Mouse (Mus musculus) heart, embryonic 10.5 days (tissue): ENCODE measurements around the gene Mrpl22. TPM values are rescaled to one million over a fixed set of nuclear protein-coding genes. Genes with fewer than 3 reads are reported as not detected.
"Not testable (repeated sequence)": the region's sequence is repeated elsewhere in the genome, so short reads cannot be mapped to it uniquely, and the experiment has no call there.

Experiments used
- DNase-seq: peaks from one replicate; pipeline ENCODE4 v3.0.0-alpha.2; 2017; ENCODE audit warnings: low spot score
- H3K27ac ChIP-seq: fragments of 300-500 bp; sonication (generic); 2 replicates; pipeline ENCODE4 v1.5.1; 2016; ENCODE audit warnings: mild to moderate bottlenecking
- H3K27me3 ChIP-seq: fragments of 300-500 bp; sonication (generic); 2 replicates; pipeline ENCODE4 v1.6.1; 2016; ENCODE audit warnings: mild to moderate bottlenecking; ENCODE audit not compliant: poor library complexity, insufficient read depth, severe bottlenecking
- H3K36me3 ChIP-seq: fragments of 300-500 bp; sonication (generic); 2 replicates; pipeline ENCODE4 v1.6.1; 2016; ENCODE audit warnings: mild to moderate bottlenecking, moderate library complexity
- H3K4me1 ChIP-seq: fragments of 300-500 bp; sonication (generic); 2 replicates; pipeline ENCODE4 v1.6.1; 2016; ENCODE audit warnings: mild to moderate bottlenecking
- H3K4me3 ChIP-seq: fragments of 300-500 bp; sonication (generic); 2 replicates; pipeline ENCODE4 v1.5.1; 2016; ENCODE audit warnings: mild to moderate bottlenecking, moderate library complexity
- H3K9me3 ChIP-seq: fragments of 300-500 bp; sonication (generic); 2 replicates; pipeline ENCODE4 v1.6.1; 2016; ENCODE audit warnings: mild to moderate bottlenecking, moderate library complexity
- WGBS: fragments of 180-500 bp; shearing (Covaris S2); methylation state at CpG from one replicate; pipeline ENCODE4 v1.1.7; 2016; 5-methylcytosine and 5-hydroxymethylcytosine counted together
- polyA plus RNA-seq: library from polyadenylated mRNA; unstranded; fragments of >200 nt; fragmentation: Nextera tagmentation; extraction: Ambion mirVana; gene quantifications from 2 replicates; pipeline ENCODE4 v1.2.1, GENCODE M21; 2016

Gene Mrpl22
- polyA plus RNA-seq, 1 experiment from 2014 or later = 137 TPM

DNA sequence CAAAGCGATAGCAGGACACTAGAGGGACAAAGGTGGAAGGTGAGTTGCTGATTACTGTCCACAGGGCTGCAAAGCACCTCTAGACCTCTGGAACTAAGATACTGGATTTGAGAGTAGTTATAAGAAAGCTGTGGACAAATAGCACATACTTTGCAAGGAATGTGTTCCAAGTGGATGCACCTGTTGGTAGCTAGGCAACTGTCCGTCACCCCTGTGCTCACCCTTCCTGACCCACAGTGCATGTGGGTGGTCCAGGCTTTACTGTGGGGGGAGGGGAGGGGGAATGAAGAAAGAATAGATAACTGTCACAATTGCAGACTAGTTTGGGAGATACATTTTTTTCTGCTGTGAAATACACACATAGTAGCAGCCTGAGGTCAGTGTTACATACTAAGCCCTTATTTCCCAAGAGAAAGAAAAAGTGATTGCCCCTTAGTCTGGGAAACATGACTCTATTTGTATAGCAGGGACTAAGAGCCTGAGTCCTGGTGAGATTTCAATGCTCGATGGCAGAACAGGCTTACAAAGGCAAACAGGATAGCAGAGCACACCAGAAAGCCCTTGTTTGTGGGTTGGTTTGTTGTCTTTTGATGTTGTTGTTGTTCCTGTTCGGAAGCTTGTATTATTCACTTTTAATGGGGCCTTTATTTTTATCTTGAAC, 22.5 kb downstream of the Mrpl22 start:
- DNase-seq = no peak
- H3K9me3 ChIP-seq = no peaks in the 10 kb centered on the region
- WGBS = 43% methylated on average over 4 of the region's 4 CpGs
- H3K4me3 ChIP-seq = no peak overlapping the region
- H3K36me3 ChIP-seq = no peaks in the 10 kb centered on the region
- 0 out of 2 replicates have a peak overlapping the region, but pooled peaks have one; percentile 10 for H3K27ac ChIP-seq
- no peaks in the 10 kb centered on the region for H3K27me3 ChIP-seq
- H3K4me1 ChIP-seq = peaks cover 31% of the 10 kb centered on the region

DNA sequence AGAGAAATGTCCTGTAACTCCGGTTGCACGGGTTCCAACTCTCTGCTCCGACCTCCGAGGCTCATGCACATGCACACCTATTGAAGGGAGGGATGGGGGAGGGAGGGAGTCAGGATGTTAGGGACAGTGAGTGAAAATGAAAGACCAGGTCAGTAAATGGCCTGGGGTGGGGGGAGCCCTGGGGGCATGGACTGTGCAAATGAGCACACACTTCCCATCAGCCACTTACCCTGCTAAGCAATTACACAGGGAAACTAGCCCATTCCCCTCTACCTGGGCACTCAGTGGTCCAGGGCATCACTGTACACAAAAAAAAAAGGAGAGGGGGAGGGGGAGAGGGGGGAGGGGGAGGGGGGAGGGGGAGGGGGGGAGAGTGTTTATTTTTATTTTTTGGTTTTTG, 27.2 kb downstream of the Mrpl22 start:
- H3K27me3 ChIP-seq = no peaks in the 10 kb centered on the region
- peaks cover 21% of the 10 kb centered on the region for H3K4me1 ChIP-seq
- no peaks in the 10 kb centered on the region for H3K36me3 ChIP-seq
- peak overlapping the region; percentile 85; the same call in 1 of the 2 replicates for H3K27ac ChIP-seq
- WGBS = 90% methylated on average over 4 of the region's 4 CpGs
- no peak for DNase-seq
- no peaks in the 10 kb centered on the region for H3K9me3 ChIP-seq
- peak overlapping the region; percentile 66 for H3K4me3 ChIP-seq

DNA sequence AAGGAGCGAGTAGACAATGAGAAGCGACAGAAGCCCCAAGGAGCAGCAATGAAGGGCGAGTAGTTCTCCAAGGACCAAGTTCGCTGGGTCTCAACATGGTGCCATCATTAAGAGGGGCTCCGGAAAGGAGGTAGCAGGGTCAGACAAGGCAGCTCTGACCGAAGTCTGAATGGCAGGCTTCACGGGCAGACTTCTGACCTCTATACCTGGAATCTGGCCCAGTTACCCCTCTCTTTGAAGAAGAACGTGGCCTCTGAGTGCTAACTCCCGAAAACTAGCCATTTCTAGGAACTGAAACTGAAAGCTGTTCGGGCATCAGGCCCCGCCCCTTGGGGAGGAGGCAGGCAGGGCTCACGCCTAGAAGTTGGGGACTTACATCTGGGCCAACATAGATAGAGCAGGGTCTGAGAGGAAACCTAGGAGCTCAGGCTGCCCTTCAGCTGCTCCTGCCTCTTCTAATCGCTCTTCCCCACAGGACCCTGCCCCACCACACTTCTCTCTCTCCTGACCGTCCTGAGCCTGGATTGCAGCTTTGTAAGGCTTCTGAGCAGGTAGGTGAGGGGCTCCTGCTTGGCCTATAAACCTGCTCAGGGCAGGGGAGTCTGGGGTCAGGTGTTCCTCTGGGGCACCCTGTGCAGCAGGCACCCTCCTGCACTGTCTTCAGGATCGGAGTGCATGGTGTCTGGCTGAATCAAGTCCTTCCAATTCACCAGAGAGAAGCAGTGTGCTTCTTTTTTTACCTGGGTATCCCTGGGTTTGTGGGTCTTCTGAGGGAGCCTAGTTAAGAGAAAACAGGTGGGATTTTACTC, 28.0 kb downstream of the Mrpl22 start, which contains the start of the genes Igtp and Irgm2:
Gene Igtp (plus strand): TSS at position 328 of the 809 bp plus-strand sequence.
Gene Irgm2 (plus strand): TSS at position 390 of the 809 bp plus-strand sequence.
- H3K27me3 ChIP-seq, H3K9me3 ChIP-seq, H3K36me3 ChIP-seq: not testable (repeated sequence)
- Histone ChIP-seq H3K4me3 (peak within 1 kb of the TSS; percentile 66), H3K4me1 (peaks cover 14% of the 10 kb centered on the region), H3K27ac (peak within 1 kb of the TSS; percentile 85)
- DNase-seq = peak; percentile 90
- WGBS = 12% methylated on average over 15 of the region's 15 CpGs

DNA sequence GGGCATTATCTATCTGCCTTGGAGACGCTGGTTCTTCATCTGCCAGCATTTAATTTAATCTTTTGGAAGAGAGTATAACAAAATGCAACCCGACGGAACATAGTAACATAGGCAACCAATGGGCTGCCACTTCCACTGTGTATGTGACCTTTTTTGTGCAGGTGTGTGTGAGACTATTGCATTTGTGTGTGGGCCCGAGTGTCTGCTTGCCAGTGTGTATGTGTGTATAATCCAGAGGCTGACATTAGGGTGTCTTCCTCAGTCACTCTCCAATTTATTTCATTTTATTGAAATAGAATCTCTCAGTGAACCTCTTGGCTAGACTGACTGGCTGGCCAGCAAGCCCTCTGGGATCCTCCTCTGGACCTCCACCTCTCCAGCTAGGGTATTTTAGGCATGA, 28.8 kb downstream of the Mrpl22 start:
- Histone ChIP-seq H3K27ac (no peak overlapping the region), H3K4me3 (no peak overlapping the region), H3K4me1 (peaks cover 14% of the 10 kb centered on the region), H3K27me3 (no peaks in the 10 kb centered on the region), H3K9me3 (no peaks in the 10 kb centered on the region), H3K36me3 (no peaks in the 10 kb centered on the region)
- WGBS = 93% methylated on average over 4 of the region's 4 CpGs
- DNase-seq = no peak

DNA sequence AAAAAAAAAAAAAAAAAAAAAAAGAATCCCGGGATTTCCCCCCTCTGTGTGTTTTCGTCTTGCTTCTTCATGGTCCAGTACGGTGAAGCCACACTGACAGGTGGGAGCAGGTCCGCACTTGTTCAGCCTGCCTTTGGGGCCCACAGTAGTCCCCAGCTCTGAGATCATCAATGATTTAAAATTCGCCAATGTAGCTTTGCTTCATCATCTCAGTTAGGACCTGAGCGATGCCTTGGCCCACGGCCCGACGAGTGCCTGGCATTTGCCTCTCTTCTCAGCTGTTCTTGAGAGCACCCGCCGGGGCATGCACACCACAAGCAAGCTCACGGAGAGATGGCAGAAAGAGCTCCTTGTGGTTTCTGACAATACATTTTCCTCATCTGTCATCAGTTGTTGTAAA, 29.6 kb downstream of the Mrpl22 start:
- H3K9me3 ChIP-seq = no peaks in the 10 kb centered on the region
- no peak overlapping the region for H3K27ac ChIP-seq
- 87% methylated on average over 12 of the region's 12 CpGs for WGBS
- DNase-seq = no peak
- no peaks in the 10 kb centered on the region for H3K27me3 ChIP-seq
- H3K4me3 ChIP-seq = no peak overlapping the region
- no peaks in the 10 kb centered on the region for H3K36me3 ChIP-seq
- H3K4me1 ChIP-seq = peaks cover 10% of the 10 kb centered on the region; the same call in 1 of the 2 replicates

DNA sequence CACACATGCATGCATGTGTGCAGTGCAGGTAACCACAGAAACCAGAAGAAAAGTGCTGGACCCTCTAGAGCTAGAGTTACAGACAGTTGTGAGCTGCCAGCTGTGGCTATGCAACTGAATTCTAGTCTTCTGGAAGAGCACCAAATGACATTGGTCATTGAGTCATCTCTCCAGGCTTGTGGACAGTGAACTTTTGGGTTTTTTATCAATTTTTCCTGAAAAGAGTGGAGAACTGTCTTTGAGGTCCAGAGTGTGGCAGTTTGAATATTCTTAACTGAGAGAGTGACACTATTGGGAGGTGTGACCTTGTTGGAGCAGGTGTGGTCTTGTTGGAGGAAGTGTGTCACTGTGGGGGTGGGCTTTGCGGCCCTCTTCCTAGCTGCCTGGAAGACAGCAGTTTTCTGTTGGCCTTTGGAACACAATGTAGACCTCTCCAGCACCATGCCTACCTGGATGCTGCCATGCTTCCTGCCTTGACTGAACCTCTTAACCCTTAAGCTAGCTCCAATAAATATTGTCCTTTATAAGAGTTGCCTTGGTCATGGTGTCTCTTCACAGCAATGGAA, 38.9 kb downstream of the Mrpl22 start:
- no peaks in the 10 kb centered on the region for H3K36me3 ChIP-seq
- H3K27me3 ChIP-seq = no peaks in the 10 kb centered on the region
- no peaks in the 10 kb centered on the region for H3K9me3 ChIP-seq
- H3K27ac ChIP-seq = no peak overlapping the region
- no peak for DNase-seq
- WGBS = 84% methylated on average over 1 of the region's 1 CpGs
- no peak overlapping the region for H3K4me3 ChIP-seq
- peaks cover 12% of the 10 kb centered on the region for H3K4me1 ChIP-seq

DNA sequence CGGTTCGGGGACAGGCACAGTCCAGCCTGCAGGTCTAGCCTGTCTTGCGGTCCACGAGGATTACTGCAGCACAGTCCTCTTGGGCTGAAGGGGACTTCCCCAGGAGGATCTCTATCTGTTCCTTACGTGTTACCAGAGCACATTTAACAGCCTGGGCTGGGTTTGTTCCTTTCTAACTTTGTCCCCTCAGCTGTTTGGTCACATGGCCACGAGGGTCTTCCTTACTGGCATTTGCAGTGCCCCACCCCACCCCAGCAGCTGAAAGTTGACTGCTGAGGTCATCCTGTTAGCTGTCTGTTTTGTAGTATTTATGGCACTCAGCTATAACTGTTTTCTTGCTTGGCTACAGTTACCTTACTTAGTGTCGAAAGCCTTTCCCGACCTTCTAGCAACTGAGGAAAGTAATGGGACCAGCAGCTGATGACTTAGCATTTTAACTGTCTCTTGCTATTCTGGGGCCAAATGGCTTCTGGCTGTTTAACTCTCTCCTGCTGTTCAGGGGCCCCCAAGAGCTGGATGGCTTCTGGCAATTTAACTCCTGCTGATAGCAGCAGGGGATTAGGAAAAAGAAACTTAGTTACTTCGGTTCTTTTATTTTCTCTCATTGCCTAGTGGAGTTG, 39.7 kb downstream of the Mrpl22 start:
- Histone ChIP-seq H3K27me3 (no peaks in the 10 kb centered on the region), H3K36me3 (no peaks in the 10 kb centered on the region), H3K27ac (peak overlapping the region; percentile 73; the same call in 1 of the 2 replicates), H3K4me3 (no peak overlapping the region), H3K9me3 (no peaks in the 10 kb centered on the region), H3K4me1 (peaks cover 12% of the 10 kb centered on the region)
- no peak for DNase-seq
- WGBS = 21% methylated on average over 9 of the region's 9 CpGs

DNA sequence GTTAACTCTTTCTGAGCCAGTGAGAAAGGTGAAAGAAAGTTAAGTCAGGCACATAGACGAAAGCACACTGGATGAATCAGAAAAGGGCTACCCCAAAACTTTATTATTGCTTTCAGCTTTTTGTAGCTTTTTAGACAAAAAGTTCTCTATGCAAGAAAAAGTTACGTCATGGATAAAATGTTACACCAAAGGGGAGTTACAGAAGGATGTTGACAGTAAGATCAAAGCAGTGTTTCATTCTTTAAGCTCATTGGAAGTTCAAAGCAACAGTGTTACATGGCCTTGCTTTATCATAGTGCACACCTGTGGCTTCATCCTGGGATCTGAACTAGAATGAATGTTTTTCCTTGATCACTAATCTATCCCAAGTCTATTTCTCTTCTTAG, 40.2 kb downstream of the Mrpl22 start:
- peaks cover 12% of the 10 kb centered on the region for H3K4me1 ChIP-seq
- H3K4me3 ChIP-seq = no peak overlapping the region
- H3K9me3 ChIP-seq = no peaks in the 10 kb centered on the region
- H3K27ac ChIP-seq = peak overlapping the region; percentile 73; the same call in 1 of the 2 replicates
- no peaks in the 10 kb centered on the region for H3K27me3 ChIP-seq
- WGBS = 27% methylated on average over 2 of the region's 2 CpGs
- H3K36me3 ChIP-seq = no peaks in the 10 kb centered on the region
- no peak for DNase-seq

DNA sequence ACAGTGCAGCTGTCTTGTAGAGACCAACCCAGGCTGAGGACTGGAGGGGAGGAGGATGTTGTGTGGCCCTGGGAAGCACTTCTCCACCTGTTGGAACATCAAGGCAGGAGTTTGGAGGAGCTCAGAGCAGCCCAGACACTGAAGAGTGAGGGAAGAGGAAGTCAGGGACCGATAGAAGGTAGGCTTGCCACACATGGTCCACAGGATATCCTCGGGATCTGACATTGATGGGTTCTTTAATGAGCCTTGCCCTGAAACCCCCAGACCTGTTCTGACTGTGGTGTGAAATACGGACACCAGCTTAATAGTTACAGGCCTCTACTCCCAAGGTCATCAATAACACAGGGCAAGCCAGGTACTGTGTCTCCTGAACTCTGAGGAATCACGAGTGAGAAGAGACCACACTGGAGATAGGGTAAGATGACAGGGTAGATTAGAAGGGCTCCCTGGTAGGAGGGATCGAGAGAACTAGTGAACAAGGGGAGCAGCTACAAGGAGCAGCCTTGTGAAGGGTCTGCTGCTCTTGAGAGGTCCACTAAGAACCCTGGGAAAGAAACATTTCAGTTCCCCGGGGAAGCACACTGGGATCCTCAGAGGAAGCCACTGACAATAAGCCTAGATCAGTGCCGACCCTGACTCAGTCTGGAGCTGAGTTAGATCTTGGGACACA, 42.3 kb downstream of the Mrpl22 start:
- Histone ChIP-seq H3K36me3 (no peaks in the 10 kb centered on the region), H3K9me3 (no peaks in the 10 kb centered on the region), H3K4me1 (peaks cover 12% of the 10 kb centered on the region), H3K4me3 (peak overlapping the region; percentile 63), H3K27ac (peak overlapping the region; percentile 86; the same call in 1 of the 2 replicates), H3K27me3 (no peaks in the 10 kb centered on the region)
- 73% methylated on average over 7 of the region's 7 CpGs for WGBS
- DNase-seq = no peak

DNA sequence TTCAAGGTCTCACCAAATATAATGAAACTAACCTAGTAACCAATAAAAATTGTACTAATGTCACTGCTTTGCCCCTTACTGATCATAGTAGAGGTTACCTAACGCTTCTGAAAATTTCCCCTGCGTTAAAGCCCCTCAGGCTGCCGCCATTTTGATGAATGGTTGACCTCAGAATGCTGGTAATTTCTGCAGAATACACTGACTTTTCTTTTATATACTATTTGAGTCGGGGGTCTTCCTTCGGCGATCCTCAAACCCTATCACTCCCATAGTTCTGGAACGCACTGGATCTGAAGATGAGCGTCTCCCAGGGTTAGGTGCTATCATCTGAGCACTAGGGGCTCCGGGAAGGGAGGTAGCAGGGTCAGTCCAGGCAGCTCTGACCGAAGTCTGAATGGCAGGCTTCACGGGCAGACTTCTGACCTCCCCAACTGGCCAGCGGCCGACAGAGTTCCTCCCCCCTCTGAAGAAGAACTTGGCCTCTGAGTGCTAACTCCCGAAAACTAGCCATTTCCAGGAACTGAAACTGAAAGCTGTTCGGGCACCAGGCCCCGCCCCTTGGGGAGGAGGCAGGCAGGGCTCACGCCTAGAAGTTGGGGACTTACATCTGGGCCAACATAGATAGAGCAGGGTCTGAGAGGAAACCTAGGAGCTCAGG, 43.1 kb downstream of the Mrpl22 start:
- 28% methylated on average over 17 of the region's 17 CpGs for WGBS

DNA sequence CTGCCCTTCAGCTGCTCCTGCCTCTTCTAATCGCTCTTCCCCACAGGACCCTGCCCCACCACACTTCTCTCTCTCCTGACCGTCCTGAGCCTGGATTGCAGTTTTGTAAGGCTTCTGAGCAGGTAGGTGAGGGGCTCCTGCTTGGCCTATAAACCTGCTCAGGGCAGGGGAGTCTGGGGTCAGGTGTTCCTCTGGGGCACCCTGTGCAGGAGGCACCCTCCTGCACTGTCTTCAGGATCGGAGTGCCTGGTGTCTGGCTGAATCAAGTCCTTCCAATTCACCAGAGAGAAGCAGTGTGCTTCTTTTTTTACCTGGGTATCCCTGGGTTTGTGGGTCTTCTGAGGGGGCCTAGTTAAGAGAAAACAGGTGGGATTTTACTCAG, 43.6 kb downstream of the Mrpl22 start:
- not testable (repeated sequence) for H3K27me3 ChIP-seq, H3K36me3 ChIP-seq, H3K27ac ChIP-seq, H3K9me3 ChIP-seq
- 11% methylated on average over 2 of the region's 3 CpGs for WGBS
- H3K4me1 ChIP-seq = peaks cover 12% of the 10 kb centered on the region
- DNase-seq = peak; percentile 64
- peak overlapping the region; percentile 63 for H3K4me3 ChIP-seq

More for the DNA sequence above, 43.1 kb downstream of the Mrpl22 start:
- Histone ChIP-seq H3K27me3 (no peaks in the 10 kb centered on the region), H3K27ac (peak overlapping the region; percentile 86), H3K4me1 (peaks cover 12% of the 10 kb centered on the region), H3K4me3 (peak overlapping the region; percentile 63), H3K9me3 (no peaks in the 10 kb centered on the region), H3K36me3 (no peaks in the 10 kb centered on the region)
- peak; percentile 89 for DNase-seq

DNA sequence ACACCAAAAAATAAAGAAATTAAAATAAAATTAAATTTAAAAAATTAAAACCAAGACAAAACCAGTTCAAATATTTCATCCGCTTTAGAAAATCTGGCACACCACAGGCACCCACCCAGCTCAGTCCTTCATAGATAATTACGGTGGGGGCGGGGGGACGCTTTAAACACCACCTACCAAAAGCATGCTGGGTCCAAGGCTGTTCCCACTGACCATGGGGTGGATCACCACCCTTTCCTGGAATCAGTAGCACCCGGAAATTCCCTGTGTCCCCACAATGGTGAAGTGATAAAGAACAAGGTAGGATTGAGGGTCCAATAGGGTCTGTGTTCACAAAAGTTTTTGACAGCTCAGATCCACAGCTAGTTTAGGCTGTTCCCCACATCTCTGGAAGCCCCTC, 44.4 kb downstream of the Mrpl22 start:
- WGBS = 75% methylated on average over 5 of the region's 5 CpGs

More for the DNA sequence above, 44.4 kb downstream of the Mrpl22 start:
- no peak overlapping the region for H3K27ac ChIP-seq
- no peaks in the 10 kb centered on the region for H3K27me3 ChIP-seq
- no peaks in the 10 kb centered on the region for H3K36me3 ChIP-seq
- no peaks in the 10 kb centered on the region for H3K9me3 ChIP-seq
- no peak overlapping the region for H3K4me3 ChIP-seq
- H3K4me1 ChIP-seq = peaks cover 11% of the 10 kb centered on the region
- DNase-seq = no peak
